Mouse (Mus musculus) kidney, adult 9 months (tissue): ENCODE measurements around the gene Tagln.

Experiments
- DNase-seq: peaks from one replicate; pipeline ENCODE4 v3.0.0; 2022

Tagln gene

GRCm38 (mm10) chr9:45935628-45936210 lies at the start of gene Tagln:
Gene Tagln, minus strand, starts transcription at chr9:45936058.
- DNase-seq = no peak

DNA sequence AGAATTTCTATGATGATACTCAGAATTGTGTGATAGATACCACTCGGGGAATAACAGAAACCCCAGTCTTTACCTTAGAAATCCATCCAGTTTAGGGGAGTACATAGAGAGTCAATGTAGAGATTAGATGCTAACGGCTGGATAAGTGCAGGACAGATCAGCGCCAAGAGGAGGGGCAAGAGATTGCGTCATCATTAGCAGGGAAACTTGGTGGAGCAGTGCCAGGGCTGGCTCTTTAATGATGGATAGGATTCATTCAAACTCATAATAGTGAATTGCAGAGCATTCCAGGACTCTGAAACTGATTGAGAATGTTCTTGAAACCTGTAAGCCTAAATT lies 49.3 kb upstream of the Tagln start:
- DNase-seq = peak; percentile 68

- DNase-seq = peak; percentile 85
These were observed 48.8 kb upstream of the Tagln start for GRCm38 (mm10) chr9:45984409-45985228.

- peak; percentile 26 for DNase-seq
These were observed 48.0 kb upstream of the Tagln start for GRCm38 (mm10) chr9:45983676-45984408.

- no peak for DNase-seq
These were observed 45.5 kb upstream of the Tagln start for GRCm38 (mm10) chr9:45981331-45981730.

DNA sequence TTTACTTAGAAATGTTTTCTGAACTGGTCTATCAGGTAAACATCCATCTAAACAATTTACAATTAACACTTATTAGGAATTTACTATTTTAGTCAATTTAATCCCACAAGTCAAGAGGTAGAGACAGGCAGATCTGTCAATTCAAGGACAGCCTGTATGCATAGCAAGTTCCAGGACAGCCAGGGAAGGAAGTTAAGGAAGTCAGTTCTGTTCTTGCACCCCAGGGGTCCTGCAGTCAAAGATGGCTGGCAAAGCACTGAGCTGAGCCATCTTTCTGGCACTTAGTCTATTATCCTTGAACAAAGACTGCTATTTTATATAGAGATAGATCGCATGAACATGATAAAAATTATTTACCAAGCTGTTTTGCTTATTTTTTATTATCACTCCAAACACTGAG lies 44.8 kb upstream of the Tagln start:
- no peak for DNase-seq

DNA sequence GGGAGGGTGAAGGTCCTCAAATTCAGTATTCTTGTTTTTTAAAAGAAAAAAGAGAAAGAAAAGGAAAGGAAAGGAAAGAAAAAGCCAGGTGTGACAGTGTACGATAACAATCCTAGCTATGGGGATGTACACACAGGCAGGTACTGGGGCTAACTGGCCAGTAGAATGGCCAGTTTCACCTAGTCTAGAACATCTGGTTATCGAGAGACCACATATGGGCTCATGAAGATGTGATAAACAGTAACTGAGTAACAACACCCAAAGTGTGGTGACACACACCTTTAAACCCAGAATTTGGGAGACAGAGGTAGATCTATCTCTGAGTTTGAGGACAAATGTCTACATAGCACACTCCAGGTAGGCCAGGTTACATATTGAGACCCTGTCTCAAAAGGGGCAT lies 43.9 kb upstream of the Tagln start:
- DNase-seq = no peak

DNA sequence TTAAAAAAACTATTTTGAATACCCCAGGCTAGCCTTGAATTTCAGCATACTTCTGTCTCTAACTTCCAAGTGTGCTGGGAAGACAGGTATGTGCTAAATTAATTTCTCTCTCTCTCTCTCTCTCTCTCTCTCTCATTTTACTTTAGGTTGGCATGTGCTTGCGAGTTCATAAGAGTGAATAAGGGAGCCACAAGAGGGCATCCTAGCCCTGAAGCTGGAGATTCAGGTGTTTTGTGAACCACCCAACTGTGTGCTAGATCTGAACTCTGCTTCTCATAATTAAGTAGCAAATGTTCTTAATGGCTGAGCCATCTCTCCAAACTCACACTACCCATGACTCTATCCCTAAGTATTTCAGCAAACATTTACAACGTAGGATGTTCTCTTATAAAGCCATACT lies 41.0 kb upstream of the Tagln start:
- peak; percentile 31 for DNase-seq

DNA sequence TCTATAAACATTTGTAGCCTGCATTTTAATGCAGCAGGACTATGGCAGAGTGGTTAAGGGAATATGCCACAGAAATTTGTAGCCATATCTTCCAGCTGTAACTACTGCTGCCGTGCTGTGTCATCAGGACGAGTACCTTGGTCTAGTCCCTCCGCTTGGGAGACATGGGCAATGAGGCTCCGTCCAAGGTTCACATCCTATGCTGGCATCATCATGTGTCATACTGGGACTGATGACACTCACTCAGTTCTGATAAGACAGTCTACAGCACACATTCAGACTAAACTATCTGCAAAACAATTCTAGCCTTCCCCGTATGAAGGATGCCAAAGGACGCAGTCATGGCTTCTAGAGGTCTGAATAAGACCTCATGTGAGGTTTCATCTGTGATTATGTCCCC lies 27.7 kb upstream of the Tagln start:
- no peak for DNase-seq

- DNase-seq = no peak
These were observed 26.0 kb upstream of the Tagln start for GRCm38 (mm10) chr9:45961855-45962254.

DNA sequence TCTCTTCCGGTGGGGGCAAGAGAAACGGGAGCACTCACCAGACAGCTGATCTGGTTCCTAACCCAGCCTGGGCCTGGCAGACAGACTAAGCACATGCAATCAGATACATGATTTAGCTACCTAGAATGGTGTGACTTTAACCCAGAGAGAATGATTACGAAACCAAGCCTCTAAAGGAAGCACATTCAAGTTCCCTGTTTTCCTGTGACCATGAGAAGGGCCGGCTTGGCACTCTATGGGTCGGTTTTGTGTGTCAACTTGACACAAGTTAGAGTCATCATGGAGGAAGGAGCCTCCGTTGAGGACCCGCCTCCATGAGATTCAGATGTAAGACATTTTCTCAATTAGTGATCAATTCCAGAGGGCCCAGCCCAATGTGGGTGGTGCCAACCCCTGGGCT lies 23.8 kb upstream of the Tagln start:
- no peak for DNase-seq

- DNase-seq = no peak
These were observed 23.0 kb upstream of the Tagln start for GRCm38 (mm10) chr9:45958851-45959250.

DNA sequence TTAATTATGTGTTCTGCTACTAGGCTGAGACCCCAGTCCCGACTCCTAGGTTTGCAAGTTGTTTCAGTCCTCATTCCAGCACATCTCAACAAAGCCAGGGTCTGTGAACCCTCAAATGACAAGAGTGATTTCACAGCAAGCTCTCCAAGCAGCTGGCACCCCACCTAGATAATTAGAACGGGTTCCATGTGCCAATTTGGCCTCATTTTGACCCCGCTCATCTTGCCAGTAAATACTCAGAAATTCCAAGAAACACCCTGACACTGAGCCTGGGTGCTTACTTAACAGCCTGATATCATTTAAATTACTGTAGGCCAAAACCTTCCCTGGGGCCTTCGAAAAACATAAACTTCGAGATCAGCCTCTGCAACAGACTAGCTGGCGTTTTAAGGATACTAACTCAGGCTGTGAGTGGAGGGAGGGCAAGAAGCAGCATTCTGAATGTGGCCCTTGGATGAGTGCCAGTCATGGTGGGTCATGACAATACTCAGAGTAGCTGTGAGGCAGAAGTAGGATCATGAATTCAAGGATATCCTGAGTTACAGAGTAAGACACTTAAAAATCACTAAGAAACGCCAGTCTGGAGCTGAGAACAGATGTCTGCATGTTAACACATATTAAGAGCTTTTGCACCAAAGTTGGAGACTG lies 22.3 kb upstream of the Tagln start:
- DNase-seq = no peak

GRCm38 (mm10) chr9:45955107-45955963 lies 19.5 kb upstream of the Tagln start, which contains the start of gene Sidt2:
Gene Sidt2, minus strand, starts transcription at chr9:45955258.
- DNase-seq = peak; percentile 91

GRCm38 (mm10) chr9:45954294-45955106 lies 18.6 kb upstream of the Tagln start:
- DNase-seq = peak; percentile 71

- no peak for DNase-seq
These were observed 17.8 kb upstream of the Tagln start for GRCm38 (mm10) chr9:45953511-45954293.

GRCm38 (mm10) chr9:45952890-45953289 lies 17.0 kb upstream of the Tagln start:
- DNase-seq = no peak

- no peak for DNase-seq
These were observed 16.2 kb upstream of the Tagln start for GRCm38 (mm10) chr9:45952057-45952456.

GRCm38 (mm10) chr9:45946872-45947183 lies 11.0 kb upstream of the Tagln start:
- no peak for DNase-seq

DNA sequence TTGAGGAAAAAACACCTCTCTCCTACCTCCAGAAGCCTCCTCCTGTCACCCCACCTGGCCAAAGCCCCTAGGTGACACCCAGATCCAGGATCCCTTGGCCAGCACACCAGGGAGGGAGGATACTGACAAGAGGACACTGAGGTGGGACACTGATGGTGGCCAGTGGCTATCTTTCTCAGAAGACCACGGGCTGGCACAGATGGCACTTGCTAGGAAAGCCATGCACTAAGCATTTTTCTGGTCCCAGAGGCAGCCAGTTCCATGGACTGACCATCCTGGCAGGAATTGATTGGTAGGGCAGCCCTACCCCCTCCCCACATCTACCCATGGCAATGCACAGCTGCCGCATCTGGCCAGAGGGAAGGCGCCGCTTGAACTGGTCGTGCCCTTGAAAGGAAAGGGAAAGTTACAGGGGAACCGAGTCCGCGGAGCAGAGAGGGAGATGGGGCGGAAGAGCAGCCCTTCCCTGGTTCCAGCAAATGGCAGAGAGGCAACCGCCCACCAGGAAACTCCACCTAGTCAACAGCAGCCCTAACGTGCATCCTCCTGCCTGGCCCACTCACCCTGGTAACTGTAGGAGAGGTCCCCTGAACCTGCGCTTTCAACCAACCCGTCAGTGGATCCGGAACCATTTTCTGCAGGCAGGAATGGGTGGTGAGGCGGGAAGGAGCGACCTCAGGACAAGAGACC lies 10.5 kb upstream of the Tagln start:
- no peak for DNase-seq
